Mouse (Mus musculus): ENCODE results near the gene Dnajb4.
"Not testable (repeated sequence)": the region's sequence is repeated elsewhere in the genome, so short reads cannot be mapped to it uniquely, and the experiment has no call there.

The Dnajb4 gene

GRCm38 (mm10) chr3:152208096-152208885 is 1.8 kb downstream of the Dnajb4 start:
- no peak for DNase-seq

GRCm38 (mm10) chr3:152207156-152207555 is 2.9 kb downstream of the Dnajb4 start:
- no peak for DNase-seq

GRCm38 (mm10) chr3:152204577-152204976 is 5.5 kb downstream of the Dnajb4 start:
- no peak for DNase-seq

GRCm38 (mm10) chr3:152203996-152204395 is 6.1 kb downstream of the Dnajb4 start:
- no peak for DNase-seq

GRCm38 (mm10) chr3:152203411-152203810 is 6.7 kb downstream of the Dnajb4 start:
- no peak for DNase-seq

GRCm38 (mm10) chr3:152202942-152203341 is 7.2 kb downstream of the Dnajb4 start:
- DNase-seq: no peak

GRCm38 (mm10) chr3:152201651-152202050 is 8.5 kb downstream of the Dnajb4 start:
- no peak for DNase-seq

- DNase-seq: no peak
Observed at GRCm38 (mm10) chr3:152201181-152201580, 8.9 kb downstream of the Dnajb4 start.

GRCm38 (mm10) chr3:152199125-152199524 is 11.0 kb downstream of the Dnajb4 start:
- no peak for DNase-seq

GRCm38 (mm10) chr3:152197246-152197645 is 12.9 kb downstream of the Dnajb4 start:
- DNase-seq: not testable (repeated sequence)

- peak; percentile 89 to 94 for DNase-seq
Observed at GRCm38 (mm10) chr3:152193635-152194097, 16.4 kb downstream of the Dnajb4 start.

- no peak for DNase-seq
Observed at GRCm38 (mm10) chr3:152193177-152193576, 16.9 kb downstream of the Dnajb4 start.

- DNase-seq: no peak
Observed at GRCm38 (mm10) chr3:152192238-152192931, 17.7 kb downstream of the Dnajb4 start.

- DNase-seq: peak; percentile 57 to 73
Observed at GRCm38 (mm10) chr3:152191791-152192237, 18.3 kb downstream of the Dnajb4 start.

- DNase-seq: no peak
Observed at GRCm38 (mm10) chr3:152190679-152191477, 19.2 kb downstream of the Dnajb4 start.

- DNase-seq: no peak
Observed at GRCm38 (mm10) chr3:152189306-152189705, 20.8 kb downstream of the Dnajb4 start.

- DNase-seq: no peak
Observed at GRCm38 (mm10) chr3:152186106-152186505, 24.0 kb downstream of the Dnajb4 start.

- DNase-seq: no peak
Observed at GRCm38 (mm10) chr3:152183522-152183921, 26.6 kb downstream of the Dnajb4 start.

- DNase-seq: no peak
Observed at GRCm38 (mm10) chr3:152180624-152181023, 29.5 kb downstream of the Dnajb4 start.

- no peak for DNase-seq
Observed at GRCm38 (mm10) chr3:152179285-152179684, 30.8 kb downstream of the Dnajb4 start.

GRCm38 (mm10) chr3:152178816-152179215 is 31.3 kb downstream of the Dnajb4 start:
- DNase-seq: no peak

- DNase-seq: no peak
Observed at GRCm38 (mm10) chr3:152172322-152172935, 37.7 kb downstream of the Dnajb4 start.

GRCm38 (mm10) chr3:152171862-152172261 is 38.2 kb downstream of the Dnajb4 start:
- no peak for DNase-seq

All from kidney, postnatal 25 days (tissue).